Mouse (Mus musculus): Measurements from ENCODE around the gene Gm26620.

Gm26620 gene

GRCm38 (mm10) chr1:170884978-170885561 is at the start of gene Gm26620, which contains the start of gene Dusp12:
Gene Gm26620 (plus strand): TSS chr1:170885065.
Gene Dusp12 (minus strand): TSS chr1:170885540.
- DNase-seq (ENCODE audit: low spot score in 2 of 2) = peak; percentile 73 to 89

- DNase-seq (ENCODE audit: low spot score in 2 of 2) = no peak
Observed at GRCm38 (mm10) chr1:170839685-170840084, 45.2 kb upstream of the Gm26620 start.

- DNase-seq (ENCODE audit: low spot score in 2 of 2) = no peak
Observed at GRCm38 (mm10) chr1:170844380-170844779, 40.5 kb upstream of the Gm26620 start.

GRCm38 (mm10) chr1:170845448-170846307 is 39.2 kb upstream of the Gm26620 start:
- DNase-seq (ENCODE audit: low spot score in 2 of 2) = no peak

GRCm38 (mm10) chr1:170850007-170850406 is 34.9 kb upstream of the Gm26620 start:
- no peak for DNase-seq (ENCODE audit: low spot score in 2 of 2)

- DNase-seq (ENCODE audit: low spot score in 2 of 2) = no peak
Observed at GRCm38 (mm10) chr1:170850637-170851624, 33.9 kb upstream of the Gm26620 start.

GRCm38 (mm10) chr1:170853604-170854003 is 31.3 kb upstream of the Gm26620 start:
- DNase-seq (ENCODE audit: low spot score in 2 of 2) = no peak

GRCm38 (mm10) chr1:170855056-170855760 is 29.7 kb upstream of the Gm26620 start:
- no peak for DNase-seq (ENCODE audit: low spot score in 2 of 2)

- DNase-seq (ENCODE audit: low spot score in 2 of 2) = peak in 1 of 2 experiments; percentile 60
Observed at GRCm38 (mm10) chr1:170857369-170857768, 27.5 kb upstream of the Gm26620 start.

- no peak for DNase-seq (ENCODE audit: low spot score in 2 of 2)
Observed at GRCm38 (mm10) chr1:170858872-170859271, 26.0 kb upstream of the Gm26620 start.

- DNase-seq (ENCODE audit: low spot score in 2 of 2) = no peak
Observed at GRCm38 (mm10) chr1:170861671-170862434, 23.0 kb upstream of the Gm26620 start.

GRCm38 (mm10) chr1:170862435-170862717 is 22.5 kb upstream of the Gm26620 start:
- DNase-seq (ENCODE audit: low spot score in 2 of 2) = no peak

GRCm38 (mm10) chr1:170863033-170863432 is 21.8 kb upstream of the Gm26620 start:
- DNase-seq (ENCODE audit: low spot score in 2 of 2) = no peak

GRCm38 (mm10) chr1:170864234-170864633 is 20.6 kb upstream of the Gm26620 start:
- DNase-seq (ENCODE audit: low spot score in 2 of 2) = no peak

- no peak for DNase-seq (ENCODE audit: low spot score in 2 of 2)
Observed at GRCm38 (mm10) chr1:170864754-170865153, 20.1 kb upstream of the Gm26620 start.

- no peak for DNase-seq (ENCODE audit: low spot score in 2 of 2)
Observed at GRCm38 (mm10) chr1:170865406-170865805, 19.5 kb upstream of the Gm26620 start.

- DNase-seq (ENCODE audit: low spot score in 2 of 2) = no peak
Observed at GRCm38 (mm10) chr1:170866992-170867690, 17.7 kb upstream of the Gm26620 start.

- peak; percentile 87 to 97 for DNase-seq (ENCODE audit: low spot score in 2 of 2)
Observed at GRCm38 (mm10) chr1:170867691-170868105, 17.2 kb upstream of the Gm26620 start, which contains the start of gene Atf6. Gene Atf6 (minus strand): TSS chr1:170867771.

- DNase-seq (ENCODE audit: low spot score in 2 of 2) = peak in 1 of 2 experiments; percentile 81
Observed at GRCm38 (mm10) chr1:170868107-170868904, 16.6 kb upstream of the Gm26620 start.

All from left cerebral cortex, adult 9 months (tissue).